Mouse (Mus musculus) E14TG2a.4 (cell line): Measurements from ENCODE around the gene Yes1.

Experiments
- CTCF ChIP-seq: conservative IDR thresholded peaks from 2 replicates; pipeline ENCODE4 v1.5.1; 2014; ENCODE audit warnings: low read length
- POU5F1 ChIP-seq: IDR thresholded peaks from 2 replicates; pipeline ENCODE4 v1.6.1; 2014; ENCODE audit warnings: low read length, borderline replicate concordance

DNA sequence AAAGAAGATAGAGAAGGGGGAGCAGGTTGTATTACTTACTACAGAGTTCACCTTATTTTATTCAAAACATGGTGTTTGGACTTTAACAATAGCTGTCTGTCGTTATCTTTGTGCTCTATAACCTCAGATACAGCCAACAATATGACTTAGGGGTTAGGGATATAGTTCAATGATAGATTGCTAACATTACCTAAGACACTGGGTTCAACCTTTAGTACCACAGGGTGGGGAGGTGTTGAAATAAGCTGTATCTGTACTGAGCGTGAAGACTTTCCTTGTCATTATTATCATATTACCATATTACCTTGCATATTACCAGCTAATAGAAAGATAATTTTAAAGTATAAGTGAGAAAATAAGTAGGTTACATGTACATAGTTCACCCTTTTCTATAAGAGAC is 13.8 kb downstream of the Yes1 start:
- TF ChIP-seq CTCF (no peak), POU5F1 (no peak)
